Mouse (Mus musculus) limb, embryonic 12.5 days (tissue): ENCODE results near the gene Ccdc57. TPM values are rescaled to one million over a fixed set of nuclear protein-coding genes. Genes with fewer than 3 reads are reported as not detected.
A peak's percentile ranks its signal among the peaks of the same experiment; 100 is the strongest.

Experiments
- ATAC-seq: fragments of 200-750 bp; cut with Nextera tagmentation; 2 replicates; pipeline ENCODE4 v1.8.0; 2017; ENCODE audit warnings: low read depth, moderate TSS enrichment; ENCODE audit not compliant: insufficient number of reproducible peaks, insufficient read depth, low FRiP score, low TSS enrichment
- H3K27ac ChIP-seq: fragments of 300-500 bp; sonication (generic); 2 replicates; pipeline ENCODE4 v1.5.1; 2016; ENCODE audit warnings: mild to moderate bottlenecking, moderate library complexity
- H3K27me3 ChIP-seq: fragments of 300-500 bp; sonication (generic); 2 replicates; pipeline ENCODE4 v1.6.1; 2016; ENCODE audit warnings: mild to moderate bottlenecking, moderate library complexity
- H3K36me3 ChIP-seq: fragments of 300-500 bp; sonication (generic); 2 replicates; pipeline ENCODE4 v1.6.1; 2016; ENCODE audit warnings: mild to moderate bottlenecking, moderate library complexity
- H3K4me1 ChIP-seq: fragments of 300-500 bp; sonication (generic); replicated peaks from 2 replicates; pipeline ENCODE4 v1.6.1; 2016
- H3K4me2 ChIP-seq: fragments of 300-500 bp; sonication (generic); 2 replicates; pipeline ENCODE4 v1.6.1; 2016; ENCODE audit warnings: mild to moderate bottlenecking, moderate library complexity
- H3K4me3 ChIP-seq: fragments of 300-500 bp; sonication (generic); replicated peaks from 2 replicates; pipeline ENCODE4 v1.5.1; 2016; ENCODE audit warnings: mild to moderate bottlenecking
- H3K9ac ChIP-seq: fragments of 300-500 bp; sonication (generic); replicated peaks from 2 replicates; pipeline ENCODE4 v1.6.1; 2016; ENCODE audit warnings: mild to moderate bottlenecking, moderate library complexity
- H3K9me3 ChIP-seq: fragments of 300-500 bp; sonication (generic); 2 replicates; pipeline ENCODE4 v1.6.1; 2016; ENCODE audit warnings: mild to moderate bottlenecking, moderate library complexity
- WGBS: fragments of 180-500 bp; shearing (Covaris S2); methylation state at CpG from one replicate; pipeline ENCODE4 v1.1.7; 2016; 5-methylcytosine and 5-hydroxymethylcytosine counted together
- polyA plus RNA-seq: library from polyadenylated mRNA; unstranded; fragments of >200 nt; fragmentation: Nextera tagmentation; extraction: Ambion mirVana; gene quantifications from 2 replicates; pipeline ENCODE4 v1.2.1, GENCODE M21; 2016

Ccdc57 gene
- polyA plus RNA-seq: 6.4 and 7.2 TPM in 2 replicates

DNA sequence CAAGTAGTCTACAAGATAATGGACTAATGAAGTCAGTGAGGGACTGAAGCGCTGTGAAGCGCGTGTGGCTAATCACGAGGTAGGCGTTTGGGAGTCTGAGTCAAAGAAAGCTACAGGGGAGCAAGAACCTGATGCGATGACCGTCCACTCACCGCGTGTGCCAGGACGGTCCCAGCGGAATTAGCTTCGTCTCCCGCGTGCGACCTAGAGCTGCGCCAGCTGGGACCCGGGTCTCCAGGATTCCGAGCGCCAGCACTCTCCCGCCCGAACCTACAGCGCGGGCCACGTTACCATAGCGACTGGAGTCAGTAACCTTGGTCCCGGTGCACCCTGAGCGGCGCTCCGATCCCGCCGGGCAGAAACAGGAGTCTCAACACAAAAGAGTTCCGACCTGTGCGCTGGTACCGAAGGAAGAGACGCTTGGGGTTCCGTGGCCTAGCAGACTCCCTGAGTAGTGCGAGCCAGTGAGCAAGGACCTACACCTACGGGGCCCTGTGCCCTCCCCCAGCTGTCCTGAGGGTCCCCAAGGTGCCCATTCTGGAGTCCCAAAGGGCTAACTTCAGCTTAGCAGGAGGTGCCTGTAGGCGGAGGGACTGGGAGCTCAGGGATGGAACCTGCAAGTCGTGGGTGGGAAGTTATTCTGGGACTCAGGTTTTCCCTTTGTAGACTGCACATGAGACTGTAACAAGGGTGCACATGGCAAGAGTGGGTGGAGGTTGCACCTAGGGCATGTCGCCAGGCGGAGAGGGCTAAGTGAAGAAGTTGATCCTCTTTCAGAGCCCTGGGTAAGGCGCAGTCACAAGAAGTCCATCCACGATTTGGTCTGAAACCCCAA is at the start of gene Ccdc57:
Ccdc57 (minus strand) TSS at position 309 of the 835 bp plus-strand sequence.
- Histone ChIP-seq H3K4me1 (no peaks in the 10 kb centered on the region), H3K4me2 (peak within 1 kb of the TSS; percentile 77), H3K36me3 (no peaks in the 10 kb centered on the region), H3K4me3 (peak within 1 kb of the TSS; percentile 68), H3K27me3 (0 out of 2 replicates have a peak, but pooled peaks cover 2% of the 10 kb centered on the region), H3K9ac (peak within 1 kb of the TSS; percentile 76), H3K9me3 (no peaks in the 10 kb centered on the region), H3K27ac (peak within 1 kb of the TSS; percentile 53; the same call in 1 of the 2 replicates)
- peak; percentile 82; the same call in 1 of the 2 replicates for ATAC-seq
- 10% methylated on average over 44 of the region's 44 CpGs for WGBS

GRCm38 (mm10) chr11:120982459-120982858 is 49.8 kb upstream of the Ccdc57 start:
- Histone ChIP-seq H3K9me3 (no peaks in the 10 kb centered on the region), H3K36me3 (peaks cover 98% of the 10 kb centered on the region), H3K9ac (no peak overlapping the region), H3K27ac (no peak overlapping the region), H3K27me3 (no peaks in the 10 kb centered on the region), H3K4me1 (peaks cover 2% of the 10 kb centered on the region; the same call in 1 of the 2 replicates), H3K4me3 (no peak overlapping the region), H3K4me2 (no peak overlapping the region)
- ATAC-seq: no peak

DNA sequence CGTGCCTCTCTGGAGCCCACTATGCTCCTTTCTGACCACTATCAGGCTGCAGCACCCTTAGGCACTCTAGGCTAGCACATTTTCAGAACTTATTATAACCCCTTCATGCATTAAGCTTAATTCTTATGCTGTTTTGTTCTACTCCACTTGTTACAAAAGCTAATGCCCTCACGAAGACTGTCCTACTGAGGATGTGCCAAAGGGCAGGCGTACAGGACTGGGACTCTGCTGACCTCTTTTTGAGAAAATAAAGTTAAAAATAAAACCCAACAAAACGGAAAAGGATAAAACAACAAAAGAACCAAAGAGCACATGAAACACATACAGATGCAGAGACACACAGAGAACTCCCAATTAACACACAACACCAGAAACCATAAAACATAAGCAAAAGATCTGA is 49.0 kb upstream of the Ccdc57 start:
- Histone ChIP-seq H3K4me1 (no peaks in the 10 kb centered on the region; the same call in 1 of the 2 replicates), H3K27me3 (no peaks in the 10 kb centered on the region), H3K4me2 (no peak overlapping the region), H3K27ac (no peak overlapping the region), H3K9ac (no peak overlapping the region), H3K36me3 (peaks cover 98% of the 10 kb centered on the region), H3K9me3 (no peaks in the 10 kb centered on the region), H3K4me3 (no peak overlapping the region)
- 92% methylated on average over 4 of the region's 4 CpGs for WGBS
- no peak for ATAC-seq

GRCm38 (mm10) chr11:120980427-120981035 is 47.9 kb upstream of the Ccdc57 start:
- Histone ChIP-seq H3K9me3 (no peaks in the 10 kb centered on the region), H3K4me3 (no peak overlapping the region), H3K27me3 (no peaks in the 10 kb centered on the region), H3K9ac (no peak overlapping the region), H3K4me1 (no peaks in the 10 kb centered on the region; the same call in 1 of the 2 replicates), H3K36me3 (peaks cover 96% of the 10 kb centered on the region), H3K4me2 (no peak overlapping the region), H3K27ac (no peak overlapping the region)
- no peak for ATAC-seq
- WGBS: 92% methylated on average over 9 of the region's 9 CpGs

- H3K27ac ChIP-seq: no peak overlapping the region
- H3K4me2 ChIP-seq: no peak overlapping the region
- WGBS: 84% methylated on average over 8 of the region's 8 CpGs
- H3K9me3 ChIP-seq: no peaks in the 10 kb centered on the region
- no peak for ATAC-seq
- no peaks in the 10 kb centered on the region; the same call in 1 of the 2 replicates for H3K4me1 ChIP-seq
- H3K4me3 ChIP-seq: no peak overlapping the region
- no peak overlapping the region for H3K9ac ChIP-seq
- H3K27me3 ChIP-seq: no peaks in the 10 kb centered on the region
- peaks cover 96% of the 10 kb centered on the region for H3K36me3 ChIP-seq
These were observed 47.2 kb upstream of the Ccdc57 start for GRCm38 (mm10) chr11:120979711-120980426.

- Histone ChIP-seq H3K36me3 (peaks cover 98% of the 10 kb centered on the region), H3K9ac (no peak overlapping the region), H3K27me3 (no peaks in the 10 kb centered on the region), H3K27ac (no peak overlapping the region), H3K9me3 (no peaks in the 10 kb centered on the region), H3K4me1 (no peaks in the 10 kb centered on the region), H3K4me2 (no peak overlapping the region), H3K4me3 (no peak overlapping the region)
- ATAC-seq: no peak
- WGBS: 88% methylated on average over 6 of the region's 6 CpGs
These were observed 40.6 kb upstream of the Ccdc57 start for GRCm38 (mm10) chr11:120973318-120973717.

- Histone ChIP-seq H3K27ac (no peak overlapping the region), H3K4me3 (no peak overlapping the region), H3K36me3 (peaks cover 100% of the 10 kb centered on the region), H3K9me3 (no peaks in the 10 kb centered on the region), H3K4me2 (no peak overlapping the region), H3K4me1 (peaks cover 3% of the 10 kb centered on the region; the same call in 1 of the 2 replicates), H3K27me3 (no peaks in the 10 kb centered on the region), H3K9ac (no peak overlapping the region)
- WGBS: 92% methylated on average over 5 of the region's 5 CpGs
- no peak for ATAC-seq
These were observed 38.6 kb upstream of the Ccdc57 start for GRCm38 (mm10) chr11:120971237-120971636.

DNA sequence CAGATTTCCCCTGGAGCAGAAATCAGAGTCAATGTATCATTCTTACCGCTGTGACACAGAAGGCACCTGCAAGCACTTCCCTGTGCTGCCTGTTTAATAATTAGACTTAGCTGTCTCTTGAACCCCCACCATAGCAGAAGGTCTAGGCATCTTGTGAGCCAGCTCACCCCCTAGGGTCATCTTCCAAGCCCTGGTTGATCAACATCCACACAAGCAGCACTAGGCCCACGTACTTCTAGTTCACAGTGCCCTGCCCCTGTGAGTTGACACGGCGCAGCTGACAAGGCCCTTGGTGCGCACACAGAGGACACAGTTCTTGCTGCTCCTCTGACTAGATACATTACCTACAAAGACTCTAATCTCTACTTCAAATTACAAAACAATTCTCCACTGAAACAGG is 37.1 kb upstream of the Ccdc57 start:
- Histone ChIP-seq H3K36me3 (peaks cover 100% of the 10 kb centered on the region), H3K9ac (no peak overlapping the region), H3K4me1 (peaks cover 9% of the 10 kb centered on the region), H3K27ac (no peak overlapping the region), H3K4me3 (no peak overlapping the region), H3K4me2 (no peak overlapping the region), H3K27me3 (no peaks in the 10 kb centered on the region), H3K9me3 (no peaks in the 10 kb centered on the region)
- 95% methylated on average over 5 of the region's 5 CpGs for WGBS
- ATAC-seq: no peak

- Histone ChIP-seq H3K9ac (no peak overlapping the region), H3K9me3 (no peaks in the 10 kb centered on the region), H3K4me1 (peaks cover 9% of the 10 kb centered on the region), H3K27ac (no peak overlapping the region), H3K4me2 (no peak overlapping the region), H3K27me3 (no peaks in the 10 kb centered on the region), H3K4me3 (no peak overlapping the region), H3K36me3 (peaks cover 100% of the 10 kb centered on the region)
- 80% methylated on average over 4 of the region's 4 CpGs for WGBS
- no peak for ATAC-seq
These were observed 32.9 kb upstream of the Ccdc57 start for GRCm38 (mm10) chr11:120965587-120965986.

- Histone ChIP-seq H3K36me3 (peaks cover 100% of the 10 kb centered on the region), H3K9ac (no peak overlapping the region), H3K4me1 (peaks cover 9% of the 10 kb centered on the region), H3K27me3 (no peaks in the 10 kb centered on the region), H3K9me3 (no peaks in the 10 kb centered on the region), H3K4me2 (no peak overlapping the region), H3K27ac (peak overlapping the region; percentile 17; the same call in 1 of the 2 replicates), H3K4me3 (no peak overlapping the region)
- 89% methylated on average over 10 of the region's 10 CpGs for WGBS
- ATAC-seq: no peak
These were observed 31.8 kb upstream of the Ccdc57 start for GRCm38 (mm10) chr11:120964195-120965157.
